In genomic region chr11:55033040-55033660, GRCm38 (mm10) we compare ENCODE assay signal across 8 mouse cellular contexts. TPM values are rescaled to one million over a fixed set of nuclear protein-coding genes. Genes with fewer than 3 reads are reported as not detected.
DNase-seq lines count a peak whose midpoint lies in the region; ATAC-seq and TF ChIP-seq lines count a peak whose summit lies in the region.

Anxa6 (minus strand) TSS chr11:55033445.

- WGBS in heart, embryonic 13.5 days = under 1% methylated on average over 41 of the region's 41 CpGs
- under 1% methylated on average over 41 of the region's 41 CpGs for WGBS in liver, embryonic 16.5 days (ENCODE audit: insufficient replicate concordance)
- WGBS in neural tube, embryonic 12.5 days = under 1% methylated on average over 41 of the region's 41 CpGs
- WGBS in stomach, postnatal 0 days = under 1% methylated on average over 40 of the region's 41 CpGs

- peaks cover 13% of the 10 kb centered on the region; the same call in 1 of the 2 replicates for H3K36me3 ChIP-seq in heart, embryonic 13.5 days
- H3K36me3 ChIP-seq in liver, embryonic 16.5 days (ENCODE audit: control insufficient read depth, insufficient read depth) = no peaks in the 10 kb centered on the region
- H3K36me3 ChIP-seq in neural tube, embryonic 12.5 days = no peaks in the 10 kb centered on the region
- no peaks in the 10 kb centered on the region for H3K36me3 ChIP-seq in stomach, postnatal 0 days (ENCODE audit: control insufficient read depth, insufficient read depth, low read length)

- no peaks in the 10 kb centered on the region for H3K9me3 ChIP-seq in heart, embryonic 13.5 days
- no peaks in the 10 kb centered on the region for H3K9me3 ChIP-seq in liver, embryonic 16.5 days (replicated peaks; ENCODE audit: control insufficient read depth, low read length)
- no peaks in the 10 kb centered on the region for H3K9me3 ChIP-seq in neural tube, embryonic 12.5 days
- H3K9me3 ChIP-seq in stomach, postnatal 0 days (ENCODE audit: control insufficient read depth, low read length) = no peaks in the 10 kb centered on the region

- no peak for TF ChIP-seq EP300 in stomach, postnatal 0 days (optimal IDR thresholded peaks at IDR 0.05)

- H3K27me3 ChIP-seq in heart, embryonic 13.5 days (replicated peaks) = no peaks in the 10 kb centered on the region
- H3K27me3 ChIP-seq in liver, embryonic 16.5 days (ENCODE audit: control insufficient read depth, insufficient read depth, low read depth, low read length) = no peaks in the 10 kb centered on the region
- peaks cover 19% of the 10 kb centered on the region; the same call in 1 of the 2 replicates for H3K27me3 ChIP-seq in neural tube, embryonic 12.5 days (replicated peaks)
- no peaks in the 10 kb centered on the region for H3K27me3 ChIP-seq in stomach, postnatal 0 days (ENCODE audit: control insufficient read depth, insufficient read depth, low read length)

- H3K9ac ChIP-seq in heart, embryonic 13.5 days = peak within 1 kb of the TSS; percentile 95
- H3K9ac ChIP-seq in liver, embryonic 16.5 days (ENCODE audit: low read depth, low read length) = peak within 1 kb of the TSS; percentile 57
- peak within 1 kb of the TSS; percentile 55 for H3K9ac ChIP-seq in neural tube, embryonic 12.5 days
- peak within 1 kb of the TSS; percentile 81 for H3K9ac ChIP-seq in stomach, postnatal 0 days (ENCODE audit: low read length)

- peak; percentile 67 for ATAC-seq in erythroid progenitor cell, adult 5-6 weeks (replicated peaks; ENCODE audit: low FRiP score, poor library complexity, severe bottlenecking)
- ATAC-seq in heart, embryonic 13.5 days (ENCODE audit: extremely low read depth, insufficient number of reproducible peaks, low FRiP score, low TSS enrichment) = peak; percentile 79
- ATAC-seq in liver, embryonic 16.5 days (ENCODE audit: low read depth) = peak; percentile 90
- peak; percentile 87 for ATAC-seq in neural tube, embryonic 12.5 days (ENCODE audit: low FRiP score, low read depth)
- ATAC-seq in stomach, postnatal 0 days (ENCODE audit: low FRiP score, low TSS enrichment) = peak; percentile 92

- peak; percentile 53 to 68 for DNase-seq in CD8-positive naive resting alpha-beta T cell, adult 2 months (ENCODE audit: low read depth in 2 of 2, low spot score in 2 of 2)
- peak; percentile 91 for DNase-seq in kidney, postnatal 10 days
- DNase-seq in stomach, postnatal 0 days (ENCODE audit: low spot score) = peak; percentile 82

- peaks cover 21% of the 10 kb centered on the region for H3K4me1 ChIP-seq in brown adipose tissue, adult 24 weeks (ENCODE audit: control insufficient read depth, insufficient read depth, insufficient read length, low read length)
- H3K4me1 ChIP-seq in heart, embryonic 13.5 days = peaks cover 44% of the 10 kb centered on the region
- peaks cover 31% of the 10 kb centered on the region for H3K4me1 ChIP-seq in liver, embryonic 16.5 days (ENCODE audit: control insufficient read depth, low read depth, low read length)
- peaks cover 26% of the 10 kb centered on the region for H3K4me1 ChIP-seq in neural tube, embryonic 12.5 days
- peaks cover 6% of the 10 kb centered on the region; the same call in 1 of the 2 replicates for H3K4me1 ChIP-seq in stomach, postnatal 0 days (replicated peaks; ENCODE audit: control insufficient read depth, insufficient read depth)

- TF ChIP-seq CTCF in stomach, postnatal 0 days (IDR thresholded peaks at IDR 0.05; ENCODE audit: low read depth) = peak; percentile 12; the same call in 1 of the 2 replicates

- peak within 1 kb of the TSS; percentile 95 for H3K4me2 ChIP-seq in heart, embryonic 13.5 days
- peak within 1 kb of the TSS; percentile 75 for H3K4me2 ChIP-seq in liver, embryonic 16.5 days (ENCODE audit: low read depth, low read length)
- peak within 1 kb of the TSS; percentile 93 for H3K4me2 ChIP-seq in neural tube, embryonic 12.5 days (replicated peaks)
- H3K4me2 ChIP-seq in stomach, postnatal 0 days (replicated peaks; ENCODE audit: low read depth) = peak within 1 kb of the TSS; percentile 86

- peak within 1 kb of the TSS; percentile 76 for H3K27ac ChIP-seq in brown adipose tissue, adult 24 weeks (replicated peaks; ENCODE audit: low read depth, low read length)
- peak within 1 kb of the TSS; percentile 94 for H3K27ac ChIP-seq in heart, embryonic 13.5 days (replicated peaks)
- peak within 1 kb of the TSS; percentile 41 for H3K27ac ChIP-seq in liver, embryonic 16.5 days (ENCODE audit: low read length)
- H3K27ac ChIP-seq in neural tube, embryonic 12.5 days = no peak within 1 kb of the TSS
- H3K27ac ChIP-seq in stomach, postnatal 0 days (replicated peaks) = peak within 1 kb of the TSS; percentile 89

- peak within 1 kb of the TSS; percentile 96 for H3K4me3 ChIP-seq in brown adipose tissue, adult 24 weeks (ENCODE audit: insufficient read depth, low read depth, low read length)
- H3K4me3 ChIP-seq in heart, embryonic 13.5 days = peak within 1 kb of the TSS; percentile 88
- H3K4me3 ChIP-seq in liver, embryonic 16.5 days (ENCODE audit: low read depth, low read length) = peak within 1 kb of the TSS; percentile 65
- peak within 1 kb of the TSS; percentile 55 for H3K4me3 ChIP-seq in neural tube, embryonic 12.5 days
- peak within 1 kb of the TSS; percentile 74 for H3K4me3 ChIP-seq in stomach, postnatal 0 days (ENCODE audit: low read depth, low read length)

RNA-seq across cellular contexts. Expression of gene Anxa6, which starts in this region (rescaled TPM):
- 212 and 213 TPM in 2 replicates for polyA plus RNA-seq in brown adipose tissue, adult 24 weeks (2012; ENCODE audit: insufficient read depth, insufficient read length, missing spikeins)
- total RNA-seq in erythroid progenitor cell, adult 5-6 weeks (2015; ENCODE audit: low replicate concordance) = 12.3 and 15.1 TPM in 2 replicates
- total RNA-seq in erythroid progenitor cell, adult 5-6 weeks (2017; ENCODE audit: low replicate concordance) = 14.6 and 16.3 TPM in 2 replicates
- polyA plus RNA-seq in heart, embryonic 13.5 days (2015; fragmentation: Nextera tagmentation; extraction: Ambion mirVana) = 315 and 354 TPM in 2 replicates
- polyA plus RNA-seq in liver, embryonic 16.5 days (2015; fragmentation: Nextera tagmentation; extraction: Ambion mirVana) = 56.9 and 66.1 TPM in 2 replicates
- 91.8 and 93.2 TPM in 2 replicates for polyA plus RNA-seq in neural tube, embryonic 12.5 days (2016; fragmentation: Nextera tagmentation; extraction: Ambion mirVana)
- 140 and 141 TPM in 2 replicates for polyA plus RNA-seq in stomach, postnatal 0 days (2015; fragmentation: Nextera tagmentation; extraction: Ambion mirVana)
